Mouse (Mus musculus) embryonic facial prominence, embryonic 11.5 days (tissue): ENCODE measurements around the gene Cox7a2. TPM values are rescaled to one million over a fixed set of nuclear protein-coding genes. Genes with fewer than 3 reads are reported as not detected.

Source experiments
- ATAC-seq: fragments of 200-750 bp; cut with Nextera tagmentation; replicated peaks from 2 replicates; pipeline ENCODE4 v1.8.0; 2017; ENCODE audit warnings: low read depth; ENCODE audit not compliant: insufficient number of reproducible peaks, low FRiP score, low TSS enrichment
- DNase-seq: peaks from one replicate; pipeline ENCODE4 v3.0.0-alpha.2; 2015; ENCODE audit warnings: low spot score
- H3K27ac ChIP-seq: fragments of 300-500 bp; sonication (generic); replicated peaks from 2 replicates; pipeline ENCODE4 v1.5.1; 2014; ENCODE audit warnings: mild to moderate bottlenecking, low read depth, low read length, control low read depth
- H3K27me3 ChIP-seq: fragments of 300-500 bp; sonication (generic); 2 replicates; pipeline ENCODE4 v1.6.1; 2014; ENCODE audit warnings: mild to moderate bottlenecking, low read length, moderate library complexity, mixed read lengths; ENCODE audit not compliant: control insufficient read depth, insufficient read depth
- H3K36me3 ChIP-seq: fragments of 300-500 bp; sonication (generic); replicated peaks from 2 replicates; pipeline ENCODE4 v1.6.1; 2014; ENCODE audit warnings: low read depth, mild to moderate bottlenecking, low read length, moderate library complexity, mixed read lengths; ENCODE audit not compliant: control insufficient read depth, insufficient read depth
- H3K4me1 ChIP-seq: fragments of 300-500 bp; sonication (generic); 2 replicates; pipeline ENCODE4 v1.6.1; 2014; ENCODE audit warnings: low read length, mixed read lengths; ENCODE audit not compliant: control insufficient read depth, insufficient read depth
- H3K4me2 ChIP-seq: fragments of 300-500 bp; sonication (generic); 2 replicates; pipeline ENCODE4 v1.6.1; 2014; ENCODE audit warnings: low read depth, mild to moderate bottlenecking, control low read depth, low read length, moderate library complexity
- H3K4me3 ChIP-seq: fragments of 300-500 bp; sonication (generic); 2 replicates; pipeline ENCODE4 v1.5.1; 2014; ENCODE audit warnings: low read depth, low read length, control low read depth
- H3K9ac ChIP-seq: fragments of 300-500 bp; sonication (generic); replicated peaks from 2 replicates; pipeline ENCODE4 v1.6.1; 2014; ENCODE audit warnings: mild to moderate bottlenecking, control low read depth, low read length
- H3K9me3 ChIP-seq: fragments of 300-500 bp; sonication (generic); replicated peaks from 2 replicates; pipeline ENCODE4 v1.6.1; 2016; ENCODE audit warnings: mild to moderate bottlenecking, low read length, inconsistent platforms, mixed read lengths; ENCODE audit not compliant: control insufficient read depth
- WGBS: fragments of 180-500 bp; shearing (Covaris S2); extraction: QIAGEN DNeasy Blood & Tissue Kit; methylation state at CpG from one replicate; pipeline ENCODE4 v1.1.7; 2014; 5-methylcytosine and 5-hydroxymethylcytosine counted together
- polyA plus RNA-seq: library from polyadenylated mRNA; unstranded; fragments of >200 nt; fragmentation: Nextera tagmentation; extraction: Ambion mirVana; gene quantifications from 2 replicates; pipeline ENCODE4 v1.2.1, GENCODE M21; 2014

Gene Cox7a2
- polyA plus RNA-seq, 1 experiment from 2014 or later, result 609 TPM

DNA sequence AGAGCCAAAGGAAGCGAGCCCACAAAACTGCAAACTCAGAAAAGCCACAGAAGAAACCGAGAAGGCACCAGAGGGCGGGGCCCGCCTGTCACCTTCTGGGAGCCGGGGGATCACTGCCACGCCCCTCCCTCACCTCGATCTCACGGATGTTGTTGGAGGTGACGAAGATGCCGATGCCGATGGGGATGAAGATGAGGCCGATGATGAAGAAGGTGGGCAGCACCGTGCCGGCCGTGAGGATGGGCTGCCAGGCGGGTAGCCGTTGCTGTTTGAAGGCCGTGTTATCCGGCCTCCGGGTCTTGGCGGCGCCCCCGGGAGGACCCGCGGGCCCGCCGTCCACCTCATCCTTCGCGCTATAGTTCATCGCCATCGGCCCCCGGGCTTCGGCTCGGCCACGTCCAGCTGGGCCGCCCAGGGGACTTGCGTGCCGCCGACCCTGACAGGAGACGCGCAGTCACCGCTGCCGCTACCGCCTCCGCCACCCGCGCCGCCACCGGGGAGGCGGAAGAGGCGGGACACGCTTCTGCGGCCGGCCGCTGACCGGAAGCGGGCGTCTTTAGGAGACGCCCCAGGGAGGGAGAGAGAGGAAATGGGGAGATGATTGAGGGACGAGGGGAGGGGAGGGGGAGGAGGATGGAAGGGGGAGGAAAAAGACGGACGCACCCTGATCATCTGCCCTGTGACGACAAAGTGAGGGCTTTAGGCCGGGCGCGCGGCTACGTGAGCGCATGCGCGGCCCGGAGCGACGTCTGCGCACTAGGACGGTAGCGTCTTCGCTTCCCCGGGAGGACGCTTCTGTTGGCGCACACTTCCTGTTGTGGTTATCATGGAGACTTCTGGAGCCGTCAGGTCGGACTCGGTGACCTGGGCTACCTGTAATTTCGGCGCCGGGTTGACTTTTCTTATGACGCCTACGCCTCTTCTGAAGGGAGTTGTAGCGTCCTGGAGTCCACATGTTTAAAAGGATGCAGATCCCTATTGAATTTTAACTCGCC is 33.5 kb upstream of the Cox7a2 start, which contains the start of gene Tmem30a:
Gene Tmem30a, minus strand, starts transcription at position 667 of the 995 bp plus-strand sequence.
- ATAC-seq (peak; percentile 97), DNase-seq (peak; percentile 96)
- H3K9ac ChIP-seq, result peak within 1 kb of the TSS; percentile 91
- WGBS, result under 1% methylated on average over 89 of the region's 91 CpGs
- H3K27ac ChIP-seq, result peak within 1 kb of the TSS; percentile 87
- no peaks in the 10 kb centered on the region for H3K9me3 ChIP-seq
- H3K4me1 ChIP-seq, result no peaks in the 10 kb centered on the region
- H3K4me3 ChIP-seq, result peak within 1 kb of the TSS; percentile 95
- H3K36me3 ChIP-seq, result no peaks in the 10 kb centered on the region
- no peaks in the 10 kb centered on the region for H3K27me3 ChIP-seq
- peak within 1 kb of the TSS; percentile 58 for H3K4me2 ChIP-seq

DNA sequence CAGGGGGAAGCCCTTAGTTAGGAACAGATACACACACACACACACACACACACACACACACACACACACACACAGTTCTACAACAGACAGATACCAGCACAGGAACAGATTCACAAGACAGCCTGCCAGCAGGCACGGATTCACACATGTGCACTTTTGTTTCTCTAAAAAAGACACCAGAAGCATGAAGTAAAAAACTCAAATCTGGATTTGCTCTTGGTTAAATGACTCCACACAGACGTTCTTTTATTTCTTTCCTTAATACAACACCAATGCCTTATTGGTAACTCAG is 26.1 kb upstream of the Cox7a2 start:
- no peak for ATAC-seq
- no peak overlapping the region for H3K9ac ChIP-seq
- H3K4me3 ChIP-seq, result no peak overlapping the region
- H3K27ac ChIP-seq, result no peak overlapping the region
- no peaks in the 10 kb centered on the region for H3K9me3 ChIP-seq
- no peaks in the 10 kb centered on the region for H3K4me1 ChIP-seq
- H3K4me2 ChIP-seq, result no peak overlapping the region
- 83% methylated on average over 2 of the region's 2 CpGs for WGBS
- no peaks in the 10 kb centered on the region for H3K36me3 ChIP-seq
- no peaks in the 10 kb centered on the region for H3K27me3 ChIP-seq
- no peak for DNase-seq

- DNase-seq (no peak), ATAC-seq (no peak)
- Histone ChIP-seq H3K4me3 (no peak overlapping the region), H3K9me3 (no peaks in the 10 kb centered on the region), H3K27me3 (no peaks in the 10 kb centered on the region), H3K4me2 (no peak overlapping the region), H3K9ac (no peak overlapping the region), H3K4me1 (no peaks in the 10 kb centered on the region), H3K27ac (no peak overlapping the region), H3K36me3 (no peaks in the 10 kb centered on the region)
- 82% methylated on average over 2 of the region's 2 CpGs for WGBS
Measured at GRCm38 (mm10) chr9:79784934-79785793, 25.5 kb upstream of the Cox7a2 start.

GRCm38 (mm10) chr9:79784439-79784838 is 24.8 kb upstream of the Cox7a2 start:
- H3K9ac ChIP-seq, result no peak overlapping the region
- 74% methylated on average over 3 of the region's 3 CpGs for WGBS
- no peaks in the 10 kb centered on the region for H3K36me3 ChIP-seq
- H3K4me3 ChIP-seq, result no peak overlapping the region
- no peaks in the 10 kb centered on the region for H3K9me3 ChIP-seq
- no peak overlapping the region for H3K4me2 ChIP-seq
- H3K27me3 ChIP-seq, result no peaks in the 10 kb centered on the region
- no peaks in the 10 kb centered on the region for H3K4me1 ChIP-seq
- no peak for ATAC-seq
- no peak for DNase-seq
- no peak overlapping the region for H3K27ac ChIP-seq

GRCm38 (mm10) chr9:79779354-79779753 is 19.7 kb upstream of the Cox7a2 start:
- H3K27ac ChIP-seq, result no peak overlapping the region
- no peak overlapping the region for H3K4me2 ChIP-seq
- no peak overlapping the region for H3K9ac ChIP-seq
- WGBS, result 58% methylated on average over 2 of the region's 2 CpGs
- DNase-seq (peak; percentile 19), ATAC-seq (no peak)
- H3K27me3 ChIP-seq, result no peaks in the 10 kb centered on the region
- no peaks in the 10 kb centered on the region for H3K4me1 ChIP-seq
- no peaks in the 10 kb centered on the region for H3K9me3 ChIP-seq
- H3K36me3 ChIP-seq, result no peaks in the 10 kb centered on the region
- H3K4me3 ChIP-seq, result no peak overlapping the region

- ATAC-seq, result no peak
- DNase-seq, result no peak
- H3K4me1 ChIP-seq, result no peaks in the 10 kb centered on the region
- no peak overlapping the region for H3K9ac ChIP-seq
- H3K27me3 ChIP-seq, result no peaks in the 10 kb centered on the region
- 91% methylated on average over 5 of the region's 5 CpGs for WGBS
- no peaks in the 10 kb centered on the region for H3K36me3 ChIP-seq
- H3K27ac ChIP-seq, result no peak overlapping the region
- H3K4me3 ChIP-seq, result no peak overlapping the region
- no peaks in the 10 kb centered on the region for H3K9me3 ChIP-seq
- no peak overlapping the region for H3K4me2 ChIP-seq
Measured at GRCm38 (mm10) chr9:79766991-79767545, 7.4 kb upstream of the Cox7a2 start.

GRCm38 (mm10) chr9:79765329-79765728 is 5.7 kb upstream of the Cox7a2 start:
- Histone ChIP-seq H3K4me2 (no peak overlapping the region), H3K36me3 (no peaks in the 10 kb centered on the region), H3K9me3 (no peaks in the 10 kb centered on the region), H3K27me3 (no peaks in the 10 kb centered on the region), H3K4me3 (no peak overlapping the region), H3K9ac (no peak overlapping the region), H3K27ac (no peak overlapping the region), H3K4me1 (no peaks in the 10 kb centered on the region)
- ATAC-seq (no peak), DNase-seq (no peak)
- 79% methylated on average over 4 of the region's 4 CpGs for WGBS
